Mouse (Mus musculus) duodenum, adult 2 months (tissue): ENCODE measurements around the gene Sae1. TPM values are rescaled to one million over a fixed set of nuclear protein-coding genes. Genes with fewer than 3 reads are reported as not detected.

Experiments used
- polyA plus RNA-seq: library from polyadenylated mRNA; depleted of rRNA; stranded (reverse); fragments of >200 nt; gene quantifications from 2 replicates; pipeline ENCODE4 v1.2.3, GENCODE M21; 2012; ENCODE audit warnings: low replicate concordance; rRNA removed

Gene Sae1
- 9.4 and 12.3 TPM in 2 replicates for polyA plus RNA-seq

DNA sequence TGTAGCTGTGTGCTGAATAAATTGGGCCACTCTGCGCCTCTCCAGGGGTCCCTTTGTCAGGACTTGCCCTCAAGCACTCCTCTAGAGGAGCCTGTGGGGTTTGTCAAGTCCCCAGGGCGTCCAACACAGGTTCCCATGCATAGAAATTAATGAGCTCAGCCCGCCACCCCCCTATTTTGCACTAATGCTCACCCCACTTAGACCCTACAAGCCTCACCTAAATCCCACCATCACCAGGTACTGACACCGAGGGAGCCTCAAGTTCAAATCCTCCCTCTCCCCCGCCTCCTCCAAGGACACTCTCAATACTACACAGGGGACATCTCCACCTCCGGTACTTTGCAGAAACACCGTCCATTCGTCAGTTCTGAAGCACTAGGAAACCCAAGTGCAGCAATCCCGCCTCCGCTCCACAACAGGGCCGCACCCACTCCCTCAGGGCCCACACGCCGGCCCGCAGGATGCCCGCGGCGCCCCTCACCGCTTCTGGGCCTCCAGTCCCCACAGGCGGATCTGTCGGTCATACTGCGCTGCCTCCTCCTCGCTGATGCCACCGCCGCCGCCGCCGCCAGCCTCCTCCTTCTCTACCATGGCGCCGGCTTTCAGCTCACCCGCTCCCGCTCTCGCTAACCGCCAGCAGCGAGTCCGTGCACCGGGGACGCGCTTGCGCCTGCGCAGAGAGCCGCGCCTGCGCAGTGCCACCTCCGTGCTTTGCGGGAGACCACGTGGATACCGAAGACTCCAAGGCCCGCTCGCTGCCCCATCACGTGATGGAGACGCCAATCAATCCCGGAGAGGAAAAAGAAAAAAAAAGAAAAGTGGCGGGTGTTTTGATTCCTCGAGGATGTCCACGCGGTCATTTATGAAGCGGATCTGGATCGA is at the start of gene Sae1:
TSS of gene Sae1 (minus strand) at position 647 of the 882 bp plus-strand sequence.

DNA sequence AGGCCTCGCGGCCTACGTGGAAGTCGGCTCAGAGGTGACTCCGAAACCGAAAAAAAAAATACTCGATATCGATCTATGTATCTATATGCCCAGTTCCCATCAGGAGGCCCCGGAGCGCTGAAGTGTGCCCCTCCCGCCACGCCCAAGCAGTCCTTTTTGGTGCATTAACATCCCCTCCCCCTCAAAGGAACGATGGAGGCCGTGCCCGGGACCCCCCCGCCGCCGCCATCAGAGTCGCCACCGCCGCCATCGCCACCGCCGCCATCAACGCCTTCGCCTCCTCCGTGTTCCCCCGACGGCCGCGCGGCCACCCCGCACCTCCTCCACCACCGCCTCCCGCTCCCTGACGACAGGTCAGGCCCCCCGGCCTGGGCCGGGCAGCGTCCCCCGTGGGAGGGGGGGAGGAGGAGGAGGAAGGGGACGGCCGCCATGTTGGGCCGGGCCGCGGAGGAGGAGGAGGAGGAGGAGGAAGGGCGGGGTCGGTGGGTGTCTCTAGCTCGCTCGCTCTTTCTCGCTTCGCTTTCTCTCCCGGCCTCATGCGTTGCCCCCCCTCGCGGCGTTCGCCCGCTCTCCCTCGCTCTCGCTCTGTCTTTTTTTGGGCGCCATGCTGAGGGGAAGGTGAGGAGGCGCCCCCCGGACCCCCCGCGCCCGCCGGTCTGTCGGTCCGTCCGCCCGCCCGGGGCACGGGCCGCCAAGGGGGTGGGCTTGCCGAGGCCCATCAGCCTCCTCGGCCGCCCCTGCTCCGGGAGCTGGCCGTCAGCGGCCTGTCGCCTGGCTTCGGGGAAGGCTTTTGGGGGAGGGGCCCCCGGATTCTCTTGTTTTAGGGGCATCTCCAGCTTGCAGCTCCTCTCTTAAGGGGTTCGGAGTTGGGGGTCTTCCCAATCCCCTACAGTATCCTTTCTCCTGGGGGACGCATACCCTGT is 13.3 kb upstream of the Sae1 start, which contains the start of gene Zc3h4:
TSS of gene Zc3h4 (plus strand) at position 222 of the 923 bp plus-strand sequence.

DNA sequence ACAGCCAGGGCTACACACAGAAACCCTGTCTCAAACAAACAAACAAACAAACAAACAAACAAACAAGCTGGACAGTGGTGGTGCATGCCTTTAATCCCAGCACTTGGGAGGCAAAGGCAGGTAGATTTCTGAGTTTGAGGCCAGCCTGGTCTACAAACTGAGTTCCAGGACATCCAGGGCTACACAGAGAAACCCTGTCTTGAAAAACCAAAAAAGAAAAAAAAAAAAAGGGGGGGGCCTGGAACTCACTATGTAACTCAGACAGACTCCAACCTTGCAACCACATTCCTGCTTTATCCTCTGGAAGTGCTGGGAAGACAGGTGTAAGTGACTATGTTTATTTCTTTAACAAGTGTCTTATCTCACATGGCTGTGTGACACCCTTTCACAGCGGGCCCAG is 79.5 kb downstream of the Sae1 start, which contains the start of gene Bbc3:
TSS of gene Bbc3 (plus strand) at position 301 of the 400 bp plus-strand sequence.

DNA sequence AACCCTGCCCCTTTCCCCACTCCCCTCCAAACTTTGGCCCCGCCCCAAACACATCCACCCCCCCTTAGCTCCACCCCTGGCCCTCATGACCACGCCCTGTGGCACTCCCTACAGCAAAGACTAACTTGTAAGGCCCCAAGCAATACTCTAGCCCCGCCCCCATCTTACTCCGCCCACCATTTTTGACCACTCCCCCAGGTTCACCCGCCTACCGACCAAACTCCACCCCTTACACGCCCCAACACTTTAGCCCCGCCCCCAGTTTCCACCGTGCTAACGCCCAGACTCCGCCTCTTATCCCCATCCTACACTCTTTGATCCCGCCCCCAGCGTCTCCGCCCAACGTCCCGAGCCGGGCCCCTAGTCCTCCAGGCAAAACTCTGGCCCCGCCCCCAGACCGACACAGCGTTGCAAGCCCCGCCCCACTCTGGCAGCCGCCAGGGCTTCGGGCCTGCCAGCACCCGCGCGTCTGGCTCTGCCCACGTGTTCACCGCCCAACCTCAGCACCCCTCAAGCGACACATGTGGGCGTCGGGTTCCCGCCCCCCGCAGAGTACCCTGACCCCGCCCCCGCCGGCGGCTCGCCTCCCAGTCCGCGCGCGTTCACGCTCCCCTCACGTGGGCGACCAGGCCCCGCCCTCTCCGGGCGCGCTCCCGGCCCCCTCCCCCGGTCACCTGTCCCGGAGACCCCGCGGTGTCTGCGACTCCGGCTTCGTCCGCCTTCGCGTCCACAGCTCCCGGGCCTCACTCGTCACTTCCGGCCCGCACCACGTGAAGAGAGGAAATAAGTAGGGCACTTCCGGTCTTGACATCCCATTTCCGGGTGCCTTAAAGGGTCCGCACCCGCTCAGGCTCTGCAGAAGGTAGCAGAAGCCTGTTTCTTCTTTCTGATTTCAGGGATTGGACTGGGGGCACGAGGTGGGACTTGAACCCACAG is 101.3 kb downstream of the Sae1 start, which contains the start of gene Ccdc9:
TSS of gene Ccdc9 (minus strand) at position 770 of the 936 bp plus-strand sequence.

DNA sequence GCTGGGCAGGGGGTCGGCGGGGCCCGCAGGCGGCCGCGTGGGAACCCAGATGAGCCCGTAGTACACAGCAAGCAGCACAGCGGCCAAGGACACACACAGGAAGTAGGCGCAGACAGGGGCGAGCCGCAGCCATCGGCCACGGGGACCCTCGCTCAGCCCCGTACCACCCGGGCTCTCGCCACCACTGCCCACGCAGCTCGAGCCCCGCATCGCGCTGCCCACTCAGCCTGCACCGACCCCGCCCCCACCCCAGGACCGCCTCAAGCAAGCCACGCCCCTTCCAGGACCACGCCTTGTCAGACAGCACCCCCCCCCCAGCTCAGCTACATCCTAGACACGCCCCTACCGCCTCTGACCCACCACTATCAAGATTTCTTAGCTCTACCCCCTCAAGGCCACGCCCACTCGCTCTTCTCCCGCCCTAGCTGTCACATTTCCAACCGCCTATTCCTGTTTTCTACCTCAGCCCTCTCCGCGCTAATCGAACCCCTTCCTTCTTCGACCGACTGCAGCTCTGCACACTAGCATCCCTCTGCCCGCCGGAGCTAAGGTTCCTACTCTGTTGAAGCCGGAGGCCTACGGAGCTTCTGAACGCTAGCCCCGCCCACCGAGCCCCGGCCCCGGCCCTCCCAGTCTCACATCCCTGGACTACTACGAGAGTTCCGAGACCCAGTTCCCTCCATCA is 114.4 kb downstream of the Sae1 start, which contains the start of gene Inafm1:
TSS of gene Inafm1 (minus strand) at position 537 of the 685 bp plus-strand sequence.

Other genes with a start within 250 kb of the Sae1 start
- 17.4 and 19.3 TPM in 2 replicates for gene Meis3, start 212.7 kb downstream of the Sae1 start, polyA plus RNA-seq
- 29.2 and 30.2 TPM in 2 replicates for gene Dhx34, start 165.8 kb downstream of the Sae1 start, polyA plus RNA-seq
- gene C5ar2, start 143.7 kb downstream of the Sae1 start, polyA plus RNA-seq, result 0.22 and 0.33 TPM in 2 replicates
- gene C5ar1, start 128.3 kb downstream of the Sae1 start, polyA plus RNA-seq, result 3.1 and 3.9 TPM in 2 replicates
- 123 and 203 TPM in 2 replicates for gene Inafm1, start 114.2 kb downstream of the Sae1 start, polyA plus RNA-seq
- gene Ccdc9, start 101.0 kb downstream of the Sae1 start, polyA plus RNA-seq, result 17.7 and 25.4 TPM in 2 replicates
- gene Bbc3, start 79.4 kb downstream of the Sae1 start, polyA plus RNA-seq, result 26.1 and 54.3 TPM in 2 replicates
- 39.5 and 41.1 TPM in 2 replicates for gene Zc3h4, start 13.1 kb upstream of the Sae1 start, polyA plus RNA-seq
- 271 and 522 TPM in 2 replicates for gene Tmem160, start 65.0 kb upstream of the Sae1 start, polyA plus RNA-seq
- 0.11 TPM in 1 of 2 replicates, not detected in the other for gene Npas1, start 89.9 kb upstream of the Sae1 start, polyA plus RNA-seq
- gene Arhgap35, start 227.2 kb upstream of the Sae1 start, polyA plus RNA-seq, result 4.5 and 5.6 TPM in 2 replicates